Mouse (Mus musculus): ENCODE results near the gene Wdr62. TPM values are rescaled to one million over a fixed set of nuclear protein-coding genes. Genes with fewer than 3 reads are reported as not detected.

Wdr62 gene
- polyA plus RNA-seq, 1 experiment from 2014 or later = 7.7 TPM

DNA sequence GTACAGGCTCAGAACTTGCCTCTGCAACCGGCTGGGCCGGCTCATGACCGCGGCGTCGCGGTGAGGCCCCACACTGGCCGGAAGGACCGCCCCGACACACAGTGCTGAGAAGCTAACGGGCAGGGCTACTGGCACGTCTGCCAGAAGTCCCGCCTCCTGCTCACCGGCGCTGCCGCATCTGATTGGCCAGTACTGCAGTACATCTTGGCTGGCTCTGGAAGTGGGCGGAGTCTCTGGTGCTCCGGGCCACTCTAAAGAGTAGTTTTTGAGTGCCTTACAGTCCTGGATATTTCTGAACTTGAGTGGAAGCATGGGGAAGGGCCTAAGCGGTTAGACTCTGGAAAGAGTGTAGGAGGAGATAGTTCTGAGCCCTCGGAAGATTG, 42.1 kb upstream of the Wdr62 start:
- Histone ChIP-seq H3K36me3 (ENCODE audit: control insufficient read depth, insufficient read depth, low read length) (no peaks in the 10 kb centered on the region), H3K27ac (ENCODE audit: low read depth, low read length) (peak overlapping the region; percentile 91), H3K4me1 (ENCODE audit: control insufficient read depth, insufficient read depth, low read length) (peaks cover 8% of the 10 kb centered on the region), H3K9ac (ENCODE audit: low read depth, low read length) (peak overlapping the region; percentile 93), H3K27me3 (ENCODE audit: control insufficient read depth, insufficient read depth, low read length) (no peaks in the 10 kb centered on the region), H3K4me3 (ENCODE audit: low read depth, low read length) (peak overlapping the region; percentile 84), H3K4me2 (peak overlapping the region; percentile 94), H3K9me3 (replicated peaks; ENCODE audit: control insufficient read depth, low read length) (no peaks in the 10 kb centered on the region)
- under 1% methylated on average over 20 of the region's 20 CpGs for WGBS (ENCODE audit: insufficient replicate concordance)
- ATAC-seq (replicated peaks; ENCODE audit: insufficient number of reproducible peaks, low FRiP score, low TSS enrichment) = peak; percentile 98

DNA sequence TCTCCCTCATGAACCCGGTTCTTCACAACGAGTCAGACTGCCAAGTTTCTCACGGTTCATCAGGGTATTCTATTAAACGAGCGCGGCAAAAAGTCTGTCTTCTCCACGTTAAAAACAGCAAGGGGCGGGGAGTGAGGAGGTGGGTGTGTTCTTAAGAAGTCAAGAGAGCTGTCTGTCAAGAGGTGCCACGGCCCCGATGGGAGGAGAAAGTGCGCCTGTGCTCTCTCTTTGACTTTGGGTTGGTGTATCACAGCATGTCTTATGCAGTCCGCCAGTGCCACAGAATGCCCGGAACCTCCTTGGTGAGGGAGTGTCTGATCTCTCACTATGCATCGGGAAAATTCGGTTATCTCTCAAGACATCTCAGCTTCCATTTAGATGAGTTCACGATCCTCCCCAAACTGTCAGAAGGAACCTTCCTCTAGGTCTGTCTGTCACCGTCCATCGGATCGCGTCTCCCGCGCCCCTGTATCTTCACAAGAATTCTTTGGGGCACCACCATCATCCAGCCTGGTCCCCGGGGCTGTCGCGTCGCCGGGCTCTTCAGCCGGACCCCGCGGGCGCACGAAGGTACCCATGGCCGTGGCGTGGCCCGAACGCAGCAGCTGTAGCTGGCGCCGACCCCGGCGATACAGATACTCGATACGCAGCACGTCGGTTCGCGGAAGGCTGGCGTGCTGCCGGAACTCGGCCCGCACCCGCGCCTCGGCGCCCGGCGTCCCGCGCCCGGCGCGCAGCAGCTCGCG, 41.5 kb upstream of the Wdr62 start, which contains the start of gene E130208F15Rik:
E130208F15Rik (plus strand) TSS at position 202 of the 746 bp plus-strand sequence.
- Histone ChIP-seq H3K9me3 (replicated peaks; ENCODE audit: control insufficient read depth, low read length) (no peaks in the 10 kb centered on the region), H3K9ac (ENCODE audit: low read depth, low read length) (peak within 1 kb of the TSS; percentile 93), H3K4me2 (peak within 1 kb of the TSS; percentile 94), H3K27me3 (ENCODE audit: control insufficient read depth, insufficient read depth, low read length) (no peaks in the 10 kb centered on the region), H3K36me3 (ENCODE audit: control insufficient read depth, insufficient read depth, low read length) (no peaks in the 10 kb centered on the region), H3K27ac (ENCODE audit: low read depth, low read length) (peak within 1 kb of the TSS; percentile 91), H3K4me1 (ENCODE audit: control insufficient read depth, insufficient read depth, low read length) (peaks cover 8% of the 10 kb centered on the region), H3K4me3 (ENCODE audit: low read depth, low read length) (peak within 1 kb of the TSS; percentile 84)
- peak; percentile 75 for ATAC-seq (replicated peaks; ENCODE audit: insufficient number of reproducible peaks, low FRiP score, low TSS enrichment)
- WGBS (ENCODE audit: insufficient replicate concordance) = under 1% methylated on average over 63 of the region's 63 CpGs

DNA sequence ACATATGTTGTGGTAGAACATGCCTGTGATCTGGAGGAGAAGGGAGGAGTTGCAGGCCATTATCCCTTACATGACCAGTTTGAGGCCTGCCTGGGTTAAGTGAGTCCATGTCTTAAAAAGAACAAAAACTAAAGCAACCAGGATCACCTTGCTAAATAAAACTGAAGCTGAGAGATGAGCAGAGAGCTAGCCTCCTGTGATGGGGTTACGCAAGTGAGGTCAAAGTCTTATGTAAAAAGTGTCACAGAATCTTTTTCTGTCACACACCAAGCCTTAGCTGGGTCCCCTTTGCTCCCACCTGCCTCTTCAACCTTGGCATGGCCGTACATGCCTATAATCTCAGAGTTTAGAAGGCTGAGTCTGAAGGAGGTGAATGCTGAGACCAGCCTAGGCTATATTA, 40.7 kb upstream of the Wdr62 start:
- no peaks in the 10 kb centered on the region for H3K9me3 ChIP-seq (replicated peaks; ENCODE audit: control insufficient read depth, low read length)
- 83% methylated on average over 2 of the region's 2 CpGs for WGBS (ENCODE audit: insufficient replicate concordance)
- no peaks in the 10 kb centered on the region for H3K27me3 ChIP-seq (ENCODE audit: control insufficient read depth, insufficient read depth, low read length)
- H3K36me3 ChIP-seq (ENCODE audit: control insufficient read depth, insufficient read depth, low read length) = no peaks in the 10 kb centered on the region
- ATAC-seq (replicated peaks; ENCODE audit: insufficient number of reproducible peaks, low FRiP score, low TSS enrichment) = no peak
- peak overlapping the region; percentile 94 for H3K4me2 ChIP-seq
- H3K4me3 ChIP-seq (ENCODE audit: low read depth, low read length) = peak overlapping the region; percentile 84
- no peak overlapping the region for H3K27ac ChIP-seq (ENCODE audit: low read depth, low read length)
- peaks cover 8% of the 10 kb centered on the region for H3K4me1 ChIP-seq (ENCODE audit: control insufficient read depth, insufficient read depth, low read length)
- no peak overlapping the region; the same call in 1 of the 2 replicates for H3K9ac ChIP-seq (ENCODE audit: low read depth, low read length)

DNA sequence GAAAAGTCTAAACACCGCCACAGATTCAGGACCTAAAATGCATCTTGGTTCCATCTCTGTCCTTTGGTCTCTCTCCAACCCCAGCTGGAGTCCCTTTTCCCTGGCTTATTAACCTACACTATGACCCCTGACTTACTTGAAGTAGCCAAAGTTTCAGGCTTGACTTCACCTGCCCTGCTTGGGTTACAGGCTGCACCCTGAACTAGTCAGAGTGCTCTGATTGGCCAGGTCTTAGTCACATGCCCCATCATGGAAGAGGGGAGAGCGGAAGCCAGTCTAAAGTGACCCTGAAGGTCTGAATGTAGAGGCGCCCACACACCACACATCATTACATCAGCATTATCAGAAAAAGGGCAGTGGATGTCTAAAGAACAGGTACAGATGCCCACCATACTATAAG, 37.9 kb upstream of the Wdr62 start:
- Histone ChIP-seq H3K36me3 (ENCODE audit: control insufficient read depth, insufficient read depth, low read length) (no peaks in the 10 kb centered on the region), H3K27ac (ENCODE audit: low read depth, low read length) (no peak overlapping the region), H3K4me3 (ENCODE audit: low read depth, low read length) (no peak overlapping the region), H3K4me1 (ENCODE audit: control insufficient read depth, insufficient read depth, low read length) (peaks cover 14% of the 10 kb centered on the region), H3K9ac (ENCODE audit: low read depth, low read length) (no peak overlapping the region), H3K27me3 (ENCODE audit: control insufficient read depth, insufficient read depth, low read length) (no peaks in the 10 kb centered on the region), H3K9me3 (replicated peaks; ENCODE audit: control insufficient read depth, low read length) (no peaks in the 10 kb centered on the region), H3K4me2 (no peak overlapping the region)
- no peak for ATAC-seq (replicated peaks; ENCODE audit: insufficient number of reproducible peaks, low FRiP score, low TSS enrichment)
- WGBS (ENCODE audit: insufficient replicate concordance) = 93% methylated on average over 3 of the region's 3 CpGs

DNA sequence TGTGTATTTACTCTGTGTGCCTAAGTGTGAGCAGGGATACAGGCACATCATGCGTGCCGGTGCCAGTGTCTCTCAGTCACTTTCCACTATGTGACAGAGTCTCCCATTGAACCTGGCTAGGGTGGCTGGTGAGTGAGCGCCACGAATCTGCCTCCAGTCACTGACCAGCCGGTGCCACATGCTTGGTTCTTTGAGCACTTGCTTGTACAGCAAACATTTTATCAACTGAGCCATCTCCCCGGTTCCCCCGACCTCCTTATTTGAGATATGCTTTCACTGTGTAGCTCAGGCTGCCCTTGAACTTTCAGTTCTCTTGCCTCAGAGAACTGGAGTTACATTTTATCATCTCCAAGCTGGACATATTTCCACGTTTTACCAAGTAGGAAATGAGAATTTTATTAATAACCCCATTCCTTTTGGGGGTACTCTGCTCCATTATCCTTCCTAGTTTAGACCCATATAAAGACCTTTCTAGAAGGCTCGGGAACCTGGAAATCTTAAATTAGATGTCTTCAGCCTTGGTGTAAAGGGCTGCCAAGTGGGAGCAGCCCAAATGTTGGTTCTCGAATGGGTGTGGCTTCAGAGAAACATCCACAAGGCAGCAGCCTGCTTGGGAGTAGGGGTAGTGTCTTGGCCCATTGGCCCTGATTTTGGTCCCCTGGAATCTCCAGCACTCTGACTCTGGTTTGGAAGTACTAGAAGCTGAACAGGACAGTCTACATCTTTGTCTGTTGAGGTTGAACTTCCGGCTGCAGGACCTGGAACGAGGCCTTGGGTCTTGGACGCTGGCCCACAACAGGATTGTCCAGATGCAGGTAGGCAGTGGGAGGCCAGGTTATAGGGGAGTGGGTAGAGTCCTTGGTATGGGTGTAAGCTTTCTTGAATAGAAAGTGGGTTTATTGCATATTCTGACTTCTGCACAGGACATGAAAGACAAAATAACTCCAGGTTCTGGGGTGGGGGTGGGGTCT, 35.6 kb upstream of the Wdr62 start:
- Histone ChIP-seq H3K27ac (ENCODE audit: low read depth, low read length) (no peak overlapping the region), H3K9me3 (replicated peaks; ENCODE audit: control insufficient read depth, low read length) (no peaks in the 10 kb centered on the region), H3K4me1 (ENCODE audit: control insufficient read depth, insufficient read depth, low read length) (peaks cover 7% of the 10 kb centered on the region), H3K4me2 (peak overlapping the region; percentile 62), H3K9ac (ENCODE audit: low read depth, low read length) (peak overlapping the region; percentile 62), H3K27me3 (ENCODE audit: control insufficient read depth, insufficient read depth, low read length) (no peaks in the 10 kb centered on the region), H3K36me3 (ENCODE audit: control insufficient read depth, insufficient read depth, low read length) (no peaks in the 10 kb centered on the region), H3K4me3 (ENCODE audit: low read depth, low read length) (peak overlapping the region; percentile 42)
- 71% methylated on average over 13 of the region's 13 CpGs for WGBS (ENCODE audit: insufficient replicate concordance)
- no peak for ATAC-seq (replicated peaks; ENCODE audit: insufficient number of reproducible peaks, low FRiP score, low TSS enrichment)

DNA sequence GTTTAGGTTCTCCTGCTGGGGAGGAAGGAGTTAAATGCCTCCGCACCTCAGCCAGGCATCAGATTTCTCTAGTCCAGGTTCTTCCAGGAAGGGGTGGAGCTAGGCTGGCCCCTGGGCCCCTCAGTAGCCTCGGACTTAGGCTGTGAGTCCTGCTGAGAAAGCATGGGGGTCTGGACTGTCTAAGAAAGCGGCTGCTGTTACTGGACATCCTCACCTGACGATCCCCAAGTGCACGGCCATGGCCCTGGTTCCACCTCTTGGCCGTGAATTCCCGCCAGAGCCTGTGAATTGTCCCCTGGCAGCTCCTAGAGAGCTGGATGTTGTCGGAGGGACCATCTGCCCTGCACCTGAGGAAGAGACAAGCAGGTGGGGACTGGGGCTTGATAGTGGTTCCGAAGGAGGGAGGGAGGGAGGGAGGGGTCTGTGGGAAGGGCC, 34.5 kb upstream of the Wdr62 start, which contains the start of gene Syne4:
Syne4 (plus strand) TSS at position 87 of the 435 bp plus-strand sequence.
- Histone ChIP-seq H3K4me3 (ENCODE audit: low read depth, low read length) (peak within 1 kb of the TSS; percentile 42), H3K27ac (ENCODE audit: low read depth, low read length) (no peak within 1 kb of the TSS; the same call in 1 of the 2 replicates), H3K36me3 (ENCODE audit: control insufficient read depth, insufficient read depth, low read length) (0 out of 2 replicates have a peak, but pooled peaks cover 3% of the 10 kb centered on the region)

DNA sequence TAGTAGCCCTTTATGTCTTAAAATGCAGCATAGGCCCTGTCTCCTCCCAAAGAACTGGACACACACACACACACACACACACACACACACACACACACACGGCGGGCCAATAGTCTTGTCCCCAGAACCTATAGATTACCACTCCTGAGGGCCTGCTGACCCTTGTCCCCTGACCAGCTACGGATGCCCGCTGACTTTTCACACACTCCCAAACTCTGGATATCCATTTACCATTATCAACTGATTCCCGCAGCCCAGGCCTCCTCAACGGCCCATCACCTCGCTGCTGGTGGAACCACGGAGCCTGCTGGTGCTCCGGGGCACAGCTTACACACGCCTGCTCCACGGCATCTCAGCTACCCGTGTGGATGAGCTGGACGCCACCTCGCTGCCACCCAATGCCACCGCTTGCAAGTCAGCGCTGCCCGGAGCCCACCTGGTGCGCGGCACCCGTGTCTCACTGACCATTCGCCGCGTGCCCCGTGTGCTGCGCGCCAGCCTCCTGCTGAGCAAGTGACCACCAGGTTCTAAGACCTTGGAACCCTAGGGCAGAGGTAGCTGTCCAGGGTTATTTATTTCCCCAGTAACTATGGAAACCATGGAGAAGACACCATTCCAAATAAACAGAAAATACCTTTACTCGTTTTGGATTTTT, 33.6 kb upstream of the Wdr62 start:
- no peak overlapping the region for H3K4me2 ChIP-seq
- H3K9me3 ChIP-seq (replicated peaks; ENCODE audit: control insufficient read depth, low read length) = no peaks in the 10 kb centered on the region
- H3K4me3 ChIP-seq (ENCODE audit: low read depth, low read length) = no peak overlapping the region
- no peak overlapping the region for H3K9ac ChIP-seq (ENCODE audit: low read depth, low read length)
- H3K27ac ChIP-seq (ENCODE audit: low read depth, low read length) = no peak overlapping the region
- H3K36me3 ChIP-seq (ENCODE audit: control insufficient read depth, insufficient read depth, low read length) = 0 out of 2 replicates have a peak, but pooled peaks cover 3% of the 10 kb centered on the region
- WGBS (ENCODE audit: insufficient replicate concordance) = 44% methylated on average over 27 of the region's 27 CpGs
- no peak for ATAC-seq (replicated peaks; ENCODE audit: insufficient number of reproducible peaks, low FRiP score, low TSS enrichment)
- peaks cover 12% of the 10 kb centered on the region for H3K4me1 ChIP-seq (ENCODE audit: control insufficient read depth, insufficient read depth, low read length)
- no peaks in the 10 kb centered on the region for H3K27me3 ChIP-seq (ENCODE audit: control insufficient read depth, insufficient read depth, low read length)

More for the DNA sequence above, 34.5 kb upstream of the Wdr62 start, which contains the start of gene Syne4:
- ATAC-seq (replicated peaks; ENCODE audit: insufficient number of reproducible peaks, low FRiP score, low TSS enrichment) = 0 out of 2 replicates have a peak, but pooled peaks have one; percentile 56
- Histone ChIP-seq H3K9ac (ENCODE audit: low read depth, low read length) (peak within 1 kb of the TSS; percentile 62), H3K27me3 (ENCODE audit: control insufficient read depth, insufficient read depth, low read length) (no peaks in the 10 kb centered on the region), H3K9me3 (replicated peaks; ENCODE audit: control insufficient read depth, low read length) (no peaks in the 10 kb centered on the region), H3K4me2 (peak within 1 kb of the TSS; percentile 62), H3K4me1 (ENCODE audit: control insufficient read depth, insufficient read depth, low read length) (peaks cover 7% of the 10 kb centered on the region)
- 1% methylated on average over 9 of the region's 9 CpGs for WGBS (ENCODE audit: insufficient replicate concordance)

DNA sequence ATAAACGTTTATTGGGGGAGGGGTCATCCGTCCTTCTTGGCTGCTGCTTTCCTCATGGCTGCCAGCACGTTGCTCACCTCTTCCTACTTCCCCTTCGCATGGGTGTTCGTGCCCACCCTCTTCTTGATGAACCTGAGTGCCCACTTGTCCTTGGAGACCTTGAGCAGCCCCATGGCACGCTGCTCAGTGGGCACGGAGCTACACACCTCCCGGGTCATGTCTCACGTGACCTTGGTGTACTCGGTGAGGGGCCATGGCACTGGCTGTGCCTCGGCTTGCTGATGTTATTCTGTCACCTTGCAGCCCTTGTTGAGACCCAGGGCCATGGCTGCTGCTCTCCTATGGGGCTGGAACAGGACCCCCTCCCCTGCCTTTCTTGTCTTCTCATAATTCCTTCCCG, 29.9 kb upstream of the Wdr62 start:
- no peak overlapping the region for H3K9ac ChIP-seq (ENCODE audit: low read depth, low read length)
- 0 out of 2 replicates have a peak, but pooled peaks cover 3% of the 10 kb centered on the region for H3K36me3 ChIP-seq (ENCODE audit: control insufficient read depth, insufficient read depth, low read length)
- no peak overlapping the region for H3K4me3 ChIP-seq (ENCODE audit: low read depth, low read length)
- peaks cover 15% of the 10 kb centered on the region for H3K4me1 ChIP-seq (ENCODE audit: control insufficient read depth, insufficient read depth, low read length)
- H3K27me3 ChIP-seq (ENCODE audit: control insufficient read depth, insufficient read depth, low read length) = no peaks in the 10 kb centered on the region
- H3K9me3 ChIP-seq (replicated peaks; ENCODE audit: control insufficient read depth, low read length) = no peaks in the 10 kb centered on the region
- WGBS (ENCODE audit: insufficient replicate concordance) = 86% methylated on average over 12 of the region's 12 CpGs
- ATAC-seq (replicated peaks; ENCODE audit: insufficient number of reproducible peaks, low FRiP score, low TSS enrichment) = no peak
- no peak overlapping the region for H3K4me2 ChIP-seq
- no peak overlapping the region for H3K27ac ChIP-seq (ENCODE audit: low read depth, low read length)

All from heart, embryonic 11.5 days (tissue).